Mouse (Mus musculus) midbrain, embryonic 12.5 days (tissue): ENCODE data around the gene Stfa1. TPM values are rescaled to one million over a fixed set of nuclear protein-coding genes. Genes with fewer than 3 reads are reported as not detected.
"Not testable (repeated sequence)": the region's sequence is repeated elsewhere in the genome, so short reads cannot be mapped to it uniquely, and the experiment has no call there.

Source experiments
- ATAC-seq: fragments of 200-750 bp; cut with Nextera tagmentation; 2 replicates; pipeline ENCODE4 v1.8.0; 2017; ENCODE audit warnings: low read depth, moderate TSS enrichment, moderate library complexity; ENCODE audit not compliant: low FRiP score
- H3K27ac ChIP-seq: fragments of 300-500 bp; sonication (generic); replicated peaks from 2 replicates; pipeline ENCODE4 v1.5.1; 2016; ENCODE audit warnings: mild to moderate bottlenecking
- H3K27me3 ChIP-seq: fragments of 300-500 bp; sonication (generic); 2 replicates; pipeline ENCODE4 v1.6.1; 2016; ENCODE audit warnings: mild to moderate bottlenecking
- H3K36me3 ChIP-seq: fragments of 300-500 bp; sonication (generic); 2 replicates; pipeline ENCODE4 v1.6.1; 2016
- H3K4me1 ChIP-seq: fragments of 300-500 bp; sonication (generic); 2 replicates; pipeline ENCODE4 v1.6.1; 2016
- H3K4me2 ChIP-seq: fragments of 300-500 bp; sonication (generic); replicated peaks from 2 replicates; pipeline ENCODE4 v1.6.1; 2016; ENCODE audit warnings: mild to moderate bottlenecking, moderate library complexity
- H3K4me3 ChIP-seq: fragments of 300-500 bp; sonication (generic); 2 replicates; pipeline ENCODE4 v1.5.1; 2016; ENCODE audit warnings: mild to moderate bottlenecking
- H3K9ac ChIP-seq: fragments of 300-500 bp; sonication (generic); replicated peaks from 2 replicates; pipeline ENCODE4 v1.6.1; 2016; ENCODE audit warnings: mild to moderate bottlenecking, moderate library complexity
- H3K9me3 ChIP-seq: fragments of 300-500 bp; sonication (generic); 2 replicates; pipeline ENCODE4 v1.6.1; 2016; ENCODE audit warnings: mild to moderate bottlenecking
- WGBS: fragments of 180-500 bp; shearing (Covaris S2); methylation state at CpG from one replicate; pipeline ENCODE4 v1.1.7; 2016; 5-methylcytosine and 5-hydroxymethylcytosine counted together
- polyA plus RNA-seq: library from polyadenylated mRNA; unstranded; fragments of >200 nt; fragmentation: Nextera tagmentation; extraction: Ambion mirVana; gene quantifications from 2 replicates; pipeline ENCODE4 v1.2.1, GENCODE M21; 2016

Stfa1 gene
- 1.7 and 3.2 TPM in 2 replicates for polyA plus RNA-seq

GRCm38 (mm10) chr16:36276796-36277195 is at the start of gene Stfa1:
Stfa1 (plus strand) TSS chr16:36276951.
- not testable (repeated sequence) for H3K4me2 ChIP-seq, H3K9me3 ChIP-seq, H3K4me1 ChIP-seq, H3K27me3 ChIP-seq, H3K36me3 ChIP-seq, H3K4me3 ChIP-seq, H3K27ac ChIP-seq, ATAC-seq, H3K9ac ChIP-seq
- WGBS: 89% methylated on average over 4 of the region's 4 CpGs

- not testable (repeated sequence) for H3K4me1 ChIP-seq, H3K9me3 ChIP-seq, ATAC-seq, H3K36me3 ChIP-seq, H3K4me2 ChIP-seq, H3K27me3 ChIP-seq, H3K9ac ChIP-seq, H3K27ac ChIP-seq, H3K4me3 ChIP-seq
Observed at GRCm38 (mm10) chr16:36260585-36260984, 16.2 kb upstream of the Stfa1 start.

- H3K27me3 ChIP-seq: no peaks in the 10 kb centered on the region
Observed at GRCm38 (mm10) chr16:36289140-36289539, 12.4 kb downstream of the Stfa1 start.

GRCm38 (mm10) chr16:36307631-36308030 is 30.9 kb downstream of the Stfa1 start:
- 89% methylated on average over 4 of the region's 4 CpGs for WGBS

More at GRCm38 (mm10) chr16:36289140-36289539, 12.4 kb downstream of the Stfa1 start:
- H3K9ac ChIP-seq: no peak overlapping the region
- no peak for ATAC-seq
- WGBS: 82% methylated on average over 4 of the region's 4 CpGs
- H3K27ac ChIP-seq: no peak overlapping the region
- no peaks in the 10 kb centered on the region for H3K36me3 ChIP-seq
- H3K4me1 ChIP-seq: no peaks in the 10 kb centered on the region
- no peaks in the 10 kb centered on the region for H3K9me3 ChIP-seq
- no peak overlapping the region for H3K4me3 ChIP-seq
- no peak overlapping the region for H3K4me2 ChIP-seq

GRCm38 (mm10) chr16:36316111-36316510 is 39.4 kb downstream of the Stfa1 start:
- H3K36me3 ChIP-seq, H3K9me3 ChIP-seq, H3K27ac ChIP-seq, H3K4me2 ChIP-seq, H3K4me3 ChIP-seq, ATAC-seq, H3K27me3 ChIP-seq, H3K9ac ChIP-seq, H3K4me1 ChIP-seq: not testable (repeated sequence)
- WGBS: 85% methylated on average over 6 of the region's 6 CpGs

More at GRCm38 (mm10) chr16:36307631-36308030, 30.9 kb downstream of the Stfa1 start:
- H3K36me3 ChIP-seq: no peaks in the 10 kb centered on the region
- no peak overlapping the region for H3K9ac ChIP-seq
- H3K4me3 ChIP-seq: no peak overlapping the region
- no peaks in the 10 kb centered on the region for H3K9me3 ChIP-seq
- H3K4me2 ChIP-seq: no peak overlapping the region
- H3K27ac ChIP-seq: no peak overlapping the region
- no peak for ATAC-seq
- no peaks in the 10 kb centered on the region for H3K27me3 ChIP-seq
- H3K4me1 ChIP-seq: no peaks in the 10 kb centered on the region

- no peak overlapping the region for H3K4me3 ChIP-seq
- H3K9ac ChIP-seq: no peak overlapping the region
- no peak overlapping the region for H3K4me2 ChIP-seq
- ATAC-seq: no peak
- H3K9me3 ChIP-seq: no peaks in the 10 kb centered on the region
- H3K27ac ChIP-seq: no peak overlapping the region
- no peaks in the 10 kb centered on the region for H3K27me3 ChIP-seq
- no peaks in the 10 kb centered on the region for H3K36me3 ChIP-seq
- H3K4me1 ChIP-seq: no peaks in the 10 kb centered on the region
Observed at GRCm38 (mm10) chr16:36319286-36319685, 42.5 kb downstream of the Stfa1 start.

GRCm38 (mm10) chr16:36334232-36334631 is 57.5 kb downstream of the Stfa1 start, which contains the start of gene BC117090:
BC117090 (minus strand) TSS chr16:36334332.
- no peak for ATAC-seq
- Histone ChIP-seq H3K9me3 (no peaks in the 10 kb centered on the region), H3K27ac (no peak within 1 kb of the TSS), H3K36me3 (no peaks in the 10 kb centered on the region), H3K4me3 (no peak within 1 kb of the TSS), H3K9ac (no peak within 1 kb of the TSS), H3K4me1 (no peaks in the 10 kb centered on the region), H3K4me2 (no peak within 1 kb of the TSS), H3K27me3 (no peaks in the 10 kb centered on the region)
- WGBS: 80% methylated on average over 3 of the region's 3 CpGs

Other genes with a start within 250 kb of the Stfa1 start
- 12.5 and 13.2 TPM in 2 replicates for gene Wdr5b, start 235.8 kb upstream of the Stfa1 start, polyA plus RNA-seq
- 183 and 184 TPM in 2 replicates for gene Fam162a, start 205.4 kb upstream of the Stfa1 start, polyA plus RNA-seq
- 59.9 and 64.9 TPM in 2 replicates for gene Ccdc58, start 205.3 kb upstream of the Stfa1 start, polyA plus RNA-seq
- gene Csta1, start 145.7 kb upstream of the Stfa1 start, polyA plus RNA-seq: 0.06 TPM in 1 of 2 replicates, not detected in the other
- gene Stfa2l1, start 120.1 kb upstream of the Stfa1 start, polyA plus RNA-seq: not detected in 2 replicates
- 1.5 and 2.0 TPM in 2 replicates for gene Gm5483, start 92.7 kb upstream of the Stfa1 start, polyA plus RNA-seq
- gene Gm5416, start 66.5 kb upstream of the Stfa1 start, polyA plus RNA-seq: not detected in 2 replicates
- gene 2010005H15Rik, start 55.5 kb upstream of the Stfa1 start, polyA plus RNA-seq: not detected in 2 replicates
- not detected in 2 replicates for gene BC117090, start 57.4 kb downstream of the Stfa1 start, polyA plus RNA-seq
- gene BC100530, start 90.8 kb downstream of the Stfa1 start, polyA plus RNA-seq: 2.4 and 3.8 TPM in 2 replicates
- 0.76 TPM in 1 of 2 replicates, not detected in the other for gene Stfa2, start 131.5 kb downstream of the Stfa1 start, polyA plus RNA-seq
- 0.52 TPM in 1 of 2 replicates, not detected in the other for gene Stfa3, start 178.4 kb downstream of the Stfa1 start, polyA plus RNA-seq